Mouse (Mus musculus): Measurements from ENCODE around the gene Gm21958.

Gm21958 gene

DNA sequence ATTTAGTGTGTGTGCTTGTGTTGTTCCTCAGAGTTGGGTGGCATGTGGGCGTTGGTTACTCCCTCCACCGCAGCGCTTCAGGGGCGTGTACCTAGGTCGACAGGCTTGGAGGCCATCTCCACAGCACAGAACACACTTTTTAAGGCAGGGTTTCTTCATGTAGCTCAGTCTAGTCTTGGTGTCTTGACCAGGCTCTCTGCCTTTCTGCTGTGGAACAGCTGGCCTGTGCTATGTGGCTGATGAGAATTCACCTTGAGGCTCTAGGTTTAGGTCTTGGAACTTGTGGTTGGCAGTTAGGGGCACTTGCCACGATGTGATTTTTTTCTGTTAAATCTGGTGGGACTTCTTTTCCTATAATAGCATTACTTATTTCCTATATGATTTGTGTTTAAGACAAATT lies at the start of gene Gm21958:
Gene Gm21958 (minus strand): TSS at position 101 of the 400 bp plus-strand sequence.
- DNase-seq: no peak

DNA sequence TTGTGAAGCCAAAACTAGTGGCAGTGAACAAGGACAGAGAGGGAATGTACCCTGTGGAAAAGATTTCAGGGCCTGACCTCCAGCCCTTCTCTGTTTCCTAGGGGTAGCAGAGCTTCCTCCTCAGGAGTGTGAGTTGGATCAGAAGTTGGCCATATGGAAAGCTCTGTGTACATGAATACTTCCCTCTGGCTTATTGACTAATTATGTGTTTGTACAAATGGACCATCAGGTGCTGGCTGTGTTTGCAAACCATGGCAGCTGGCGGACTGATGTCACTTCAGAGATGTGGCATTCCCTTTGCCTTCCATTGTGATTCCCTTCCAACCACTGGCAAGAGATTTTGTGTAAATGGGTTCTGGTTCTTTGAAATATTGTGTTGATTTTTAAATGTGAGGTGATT lies 47.1 kb upstream of the Gm21958 start:
- no peak for DNase-seq

DNA sequence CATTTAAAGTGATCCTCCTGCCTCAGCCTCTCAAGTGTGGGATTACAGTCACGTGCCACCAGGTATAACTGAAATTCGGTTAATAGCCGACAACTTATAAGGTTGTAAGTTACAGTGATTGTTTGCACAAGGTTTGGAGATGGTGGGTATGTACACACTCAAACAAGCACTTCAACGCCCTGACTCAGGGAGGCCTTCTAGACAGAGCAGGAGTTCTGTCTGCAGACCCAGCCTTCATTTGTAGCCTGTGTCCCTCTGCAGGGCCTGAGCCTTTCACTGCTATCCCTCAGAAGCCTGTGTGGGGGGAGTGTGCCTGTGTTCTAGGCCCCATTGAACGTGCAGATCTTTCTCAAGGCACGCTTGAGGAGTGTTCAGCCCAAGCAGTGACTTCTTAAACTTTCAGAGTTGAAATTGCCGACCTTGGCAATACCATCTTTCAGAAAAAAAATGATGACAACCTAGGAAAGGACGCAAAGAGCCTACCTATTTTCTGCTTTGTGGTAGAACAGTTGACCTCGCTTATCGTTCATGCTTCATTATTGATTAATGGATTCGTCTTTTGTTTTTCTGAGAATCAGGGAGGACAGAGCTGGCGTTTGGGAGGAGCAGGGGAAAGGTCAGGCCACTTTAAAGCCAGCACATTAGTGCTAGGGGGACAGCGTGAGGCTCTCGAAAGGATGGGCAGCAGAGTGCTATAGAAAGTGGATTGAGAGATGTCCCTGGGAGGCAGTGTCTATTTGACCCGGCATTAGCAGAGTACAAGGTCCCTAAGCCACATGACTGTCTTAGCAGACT lies 46.4 kb upstream of the Gm21958 start:
- no peak for DNase-seq

DNA sequence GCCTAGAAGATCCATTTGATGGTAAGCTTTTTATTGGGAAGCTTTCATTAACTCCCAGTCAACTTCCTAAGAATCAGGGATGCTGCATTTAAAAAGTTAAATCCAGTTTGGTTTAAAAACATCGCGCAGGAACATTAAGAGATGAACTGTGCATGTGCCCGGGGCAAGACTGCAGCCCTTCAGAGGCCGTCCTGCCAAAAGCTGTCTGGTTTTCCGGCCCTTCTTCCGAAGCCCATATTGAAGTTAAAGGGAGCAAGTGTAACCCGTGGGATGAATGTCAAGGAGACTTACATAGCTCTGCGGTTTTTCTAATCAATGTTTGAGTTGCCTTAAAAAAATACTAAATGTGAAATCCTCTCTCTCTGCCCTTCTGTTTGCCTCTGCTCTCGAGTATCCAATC lies 45.1 kb upstream of the Gm21958 start:
- DNase-seq: no peak

DNA sequence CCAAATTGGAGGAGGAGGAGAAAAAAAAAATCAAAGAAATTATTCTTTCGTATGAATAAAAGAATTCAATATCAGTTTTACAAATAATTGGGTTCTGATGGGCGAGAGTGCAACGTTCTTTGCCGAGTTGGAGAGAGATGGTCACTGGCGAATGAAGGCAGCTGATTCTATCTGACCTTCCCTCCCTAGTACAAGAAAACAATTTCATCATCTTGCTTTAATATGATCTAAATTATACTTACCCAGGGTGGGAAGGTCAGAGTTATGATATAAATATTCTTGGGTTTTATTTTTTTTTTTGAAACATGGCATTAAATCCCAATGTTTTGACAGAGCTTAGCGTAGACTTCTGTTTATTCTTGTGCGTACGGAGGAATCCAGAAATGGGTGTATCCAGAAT lies 43.3 kb upstream of the Gm21958 start:
- DNase-seq: no peak

DNA sequence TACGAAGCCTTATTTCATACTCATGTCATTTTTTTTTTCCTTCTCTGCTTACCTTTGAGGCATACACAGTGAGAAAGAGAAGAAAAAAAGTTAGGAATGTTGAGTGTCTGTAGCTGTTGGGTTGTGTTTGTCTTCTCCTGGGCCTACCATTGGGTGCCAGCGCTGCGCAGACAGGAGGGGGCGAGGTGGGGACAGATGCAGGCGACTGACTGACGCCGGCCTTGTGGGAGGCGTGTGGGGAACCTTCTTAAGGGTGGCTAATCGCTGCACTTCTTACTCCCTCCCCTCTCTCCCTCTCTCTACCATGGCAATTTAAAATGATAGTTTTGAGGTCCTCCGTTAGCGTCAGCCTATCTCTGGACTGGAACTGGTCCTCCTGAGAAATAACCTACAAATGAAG lies 41.9 kb upstream of the Gm21958 start:
- no peak for DNase-seq

DNA sequence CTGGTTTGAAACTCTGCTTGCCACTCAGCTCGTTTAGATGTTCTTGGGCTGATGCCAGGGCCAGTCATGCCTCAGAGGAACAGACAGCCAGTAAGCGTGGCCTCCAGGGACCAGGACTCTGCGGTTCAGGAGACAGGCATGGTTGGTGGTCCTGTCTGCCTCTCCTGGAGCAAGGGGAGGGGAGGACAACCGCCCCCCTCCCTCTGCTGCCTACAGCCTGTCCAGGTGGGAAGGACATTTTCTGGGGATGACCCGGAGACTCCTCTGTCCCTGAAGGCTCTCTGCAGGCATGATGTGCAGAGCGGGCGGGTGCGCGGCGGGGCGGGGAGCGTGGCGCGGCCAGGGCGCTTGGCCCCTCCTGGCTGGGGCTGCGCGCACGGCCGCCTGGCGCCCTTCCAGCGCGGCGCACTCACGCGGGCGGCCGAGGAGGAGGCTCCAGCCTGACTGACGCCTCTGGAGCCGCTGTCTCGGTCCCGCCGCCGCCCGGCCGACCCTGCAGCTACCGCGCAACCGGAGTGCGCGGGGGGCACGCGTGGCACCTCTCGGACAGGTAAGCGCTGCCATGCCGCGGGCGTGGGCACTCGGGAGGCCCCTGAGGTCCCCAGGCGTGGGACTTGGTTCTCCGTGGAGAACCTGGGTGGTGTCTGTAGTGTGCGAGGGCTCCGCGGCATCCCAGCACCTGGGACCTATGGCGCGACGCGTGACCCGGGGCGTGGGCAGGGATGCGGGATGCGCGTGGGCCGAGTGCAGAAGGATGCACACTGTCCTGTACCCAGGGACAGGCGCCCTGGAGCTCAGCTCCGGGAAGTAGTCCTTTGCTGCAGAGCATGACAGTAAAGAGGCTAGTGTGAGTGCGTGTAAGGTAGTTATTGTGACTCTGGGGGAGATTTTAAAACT lies 41.2 kb upstream of the Gm21958 start, which contains the start of gene Smad9:
Gene Smad9 (plus strand): TSS at position 438 of the 897 bp plus-strand sequence.
- no peak for DNase-seq

DNA sequence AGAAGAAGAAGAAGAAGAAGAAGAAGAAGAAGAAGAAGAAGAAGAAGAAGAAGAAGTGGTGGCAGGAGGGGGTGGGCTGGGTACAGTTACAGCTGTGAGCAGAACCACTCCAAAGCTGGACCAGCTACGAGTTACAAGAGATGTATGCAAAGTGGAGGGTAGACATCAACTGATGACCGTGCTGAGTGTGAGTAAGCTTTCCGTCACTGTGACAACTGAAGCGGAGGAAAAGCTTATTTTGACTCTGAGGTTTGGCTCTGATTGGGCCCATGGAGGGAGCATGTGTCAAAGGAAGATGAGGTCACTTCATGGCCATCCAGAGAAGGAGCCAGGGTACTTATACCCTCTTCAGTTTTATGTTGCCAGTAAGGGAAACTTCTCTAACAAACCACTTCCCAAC lies 39.3 kb upstream of the Gm21958 start:
- DNase-seq: no peak

DNA sequence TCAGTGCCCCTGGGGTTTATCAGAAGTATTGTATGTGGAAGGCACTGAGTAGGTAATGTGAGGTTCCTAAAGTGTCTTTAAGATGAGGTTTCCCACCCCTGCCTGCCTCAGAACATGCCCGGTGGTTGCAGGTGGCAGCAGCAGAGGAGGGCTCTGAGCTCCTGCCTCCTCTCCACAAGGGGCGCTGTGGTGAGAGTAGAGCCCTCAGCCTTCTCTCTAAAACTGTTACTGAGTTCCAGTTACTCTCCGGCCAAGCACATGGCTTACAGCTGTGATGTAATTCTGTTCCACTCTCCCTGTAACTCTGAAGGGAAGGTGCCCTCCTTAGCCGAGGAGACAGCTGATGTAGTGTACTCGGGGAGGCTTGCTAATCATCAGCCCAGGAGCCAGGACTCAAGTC lies 31.6 kb upstream of the Gm21958 start:
- peak in 1 of 2 experiments; percentile 11 for DNase-seq

DNA sequence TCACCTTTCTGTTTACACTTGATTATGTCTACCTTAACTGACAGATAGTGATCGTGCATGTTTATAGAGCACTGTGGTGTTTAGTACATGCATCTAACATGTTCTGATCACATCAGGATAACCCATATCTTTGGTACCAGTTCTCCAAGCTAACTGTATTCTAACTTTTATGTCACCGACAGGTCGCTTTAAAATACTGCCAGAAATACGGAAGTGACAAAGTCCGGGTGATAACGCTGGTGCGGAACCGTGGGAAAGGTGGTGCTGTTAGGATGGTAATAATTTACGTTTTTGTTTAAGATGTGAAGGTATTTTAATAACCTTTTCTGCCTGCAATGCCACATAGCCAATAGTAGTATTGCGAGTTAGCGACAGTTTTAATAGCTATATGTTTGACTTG lies 27.8 kb upstream of the Gm21958 start:
- DNase-seq: no peak

DNA sequence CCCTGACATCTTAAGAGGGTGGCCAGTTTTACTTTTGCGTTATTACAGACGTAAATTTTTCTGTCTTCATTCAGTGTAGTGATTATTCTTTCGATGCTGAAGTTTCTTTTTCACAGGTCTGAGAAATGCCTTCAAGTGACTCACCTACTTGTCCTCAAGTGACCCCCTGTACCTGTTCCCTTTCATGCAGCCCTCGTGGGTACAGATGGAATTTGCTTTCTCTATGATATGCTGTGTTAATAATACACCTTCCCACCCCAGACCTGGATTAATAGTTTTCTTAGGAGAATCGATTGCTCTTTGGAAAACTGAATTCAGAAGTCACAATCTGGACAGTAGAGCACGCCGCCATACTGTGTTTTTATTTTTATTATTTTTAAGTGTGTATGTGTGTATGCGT lies 23.2 kb upstream of the Gm21958 start:
- no peak for DNase-seq

DNA sequence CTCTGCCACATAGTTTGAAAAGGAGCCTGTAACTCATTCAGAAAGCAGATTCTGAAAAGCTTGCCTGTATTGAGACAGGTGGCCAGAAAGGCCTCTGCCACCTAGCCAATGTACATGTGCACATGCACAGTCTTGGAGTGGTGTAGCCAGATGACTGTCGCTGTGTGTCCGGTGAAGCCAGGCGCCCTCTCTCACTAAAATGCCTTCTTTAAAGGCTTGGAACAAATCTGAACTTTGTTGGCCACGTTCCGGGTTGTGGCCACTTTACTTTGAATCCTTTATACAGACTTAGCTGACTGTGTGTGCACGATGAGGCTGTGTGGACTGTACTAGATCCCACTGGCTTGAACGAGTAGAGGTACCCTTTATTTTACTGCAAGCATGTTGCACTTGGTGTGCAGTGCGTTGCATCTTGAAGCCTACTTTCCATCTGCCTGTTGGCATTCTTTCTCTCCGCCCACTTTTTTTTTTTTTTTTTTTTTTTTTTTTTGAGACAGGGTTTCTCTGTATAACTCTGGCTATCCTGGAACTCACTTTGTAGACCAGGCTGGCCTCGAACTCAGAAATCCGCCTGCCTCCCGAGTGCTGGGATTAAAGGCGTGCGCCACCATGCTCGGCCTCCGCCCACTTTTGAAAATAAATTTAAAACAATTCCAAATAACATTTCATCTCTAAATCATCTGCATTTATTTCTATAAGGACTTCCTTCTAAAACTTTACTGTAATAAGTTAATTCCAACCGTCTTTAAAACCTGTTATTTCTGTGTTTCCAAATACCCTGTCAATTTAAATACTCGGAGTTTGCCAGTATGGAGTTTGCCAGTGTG lies 22.2 kb upstream of the Gm21958 start:
- no peak for DNase-seq

DNA sequence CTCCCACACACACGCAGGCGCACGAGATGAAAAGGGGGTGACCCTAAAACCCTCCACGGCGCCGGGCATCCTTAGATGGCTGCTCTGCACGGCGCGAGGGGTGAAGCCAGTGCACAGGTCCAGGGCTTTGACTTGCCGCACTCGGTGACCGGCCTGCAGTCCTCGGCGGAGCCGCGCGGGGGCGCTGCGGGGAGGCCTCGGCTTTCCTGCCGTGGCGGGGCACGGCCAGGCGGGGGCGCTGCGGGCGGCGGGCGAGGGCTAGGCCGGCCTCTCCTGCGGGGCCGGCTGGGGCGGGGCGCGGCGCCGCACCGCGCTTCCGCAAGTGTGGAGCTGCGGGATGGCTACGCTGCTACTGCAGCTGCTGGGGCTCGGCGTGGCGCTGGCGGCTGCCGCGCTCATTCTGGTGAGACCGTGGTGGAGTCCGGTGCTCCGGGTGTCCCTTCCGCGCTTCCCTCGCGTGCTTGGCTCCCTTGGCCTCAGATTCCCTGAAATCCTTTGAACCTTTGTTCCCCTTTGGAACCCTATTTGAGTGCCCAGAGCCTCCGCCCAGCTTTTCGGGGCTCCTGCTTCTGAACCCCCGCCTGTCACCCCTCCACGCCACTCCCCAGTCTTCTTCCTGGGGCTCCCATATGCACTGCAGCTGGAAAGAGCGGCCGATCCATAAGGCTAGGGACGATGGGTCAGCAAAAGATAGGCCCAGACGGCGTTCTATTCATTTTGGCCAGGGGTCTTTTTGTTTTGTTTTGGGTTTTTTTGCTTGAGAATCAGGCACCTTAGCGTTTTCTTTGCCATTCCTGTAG lies 21.3 kb upstream of the Gm21958 start, which contains the start of the genes Exosc8 and Alg5:
Gene Exosc8 (minus strand): TSS at position 147 of the 800 bp plus-strand sequence.
Gene Alg5 (plus strand): TSS at position 293 of the 800 bp plus-strand sequence.
- peak; percentile 83 to 95 for DNase-seq

DNA sequence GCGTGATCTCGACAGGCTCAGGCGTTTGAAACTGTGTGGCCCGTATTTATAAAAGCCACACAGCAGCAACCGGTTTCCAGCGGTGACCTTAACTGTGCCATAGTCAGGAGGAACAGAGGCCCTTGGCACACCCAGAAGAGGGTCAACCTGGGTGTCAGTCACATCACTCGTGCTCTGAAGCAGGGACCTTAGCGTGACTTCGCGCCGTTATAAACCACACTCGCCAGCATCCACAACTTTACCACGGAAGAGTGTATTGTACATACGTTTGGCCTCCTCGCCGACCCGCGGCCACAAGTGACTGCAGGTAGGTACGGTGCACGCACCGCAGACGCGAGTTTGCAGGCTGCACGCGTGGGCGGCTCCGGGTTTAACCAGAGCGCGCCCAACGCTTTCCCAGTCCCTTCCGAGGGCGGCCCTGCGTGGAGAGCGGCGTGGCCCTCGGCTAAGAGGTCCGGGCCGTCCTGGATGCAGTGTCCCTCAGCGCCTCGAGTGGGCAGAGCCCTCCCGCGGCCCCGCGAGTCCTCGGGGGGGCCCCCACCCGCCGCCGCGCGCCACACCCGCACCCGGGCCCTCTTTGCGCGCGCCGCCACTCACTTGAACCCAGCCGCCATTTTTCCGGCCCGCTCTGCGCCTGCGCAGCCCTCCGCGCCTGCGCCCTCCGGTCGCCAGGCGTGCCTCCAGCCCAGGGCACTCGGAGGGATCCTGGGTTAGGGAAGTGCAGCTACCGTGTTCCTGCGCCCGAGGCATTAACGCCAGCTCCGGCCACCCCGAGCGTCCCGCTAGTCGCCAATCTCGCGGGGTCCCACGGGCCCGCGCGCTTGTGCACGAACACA lies 20.5 kb upstream of the Gm21958 start:
- peak; percentile 84 to 91 for DNase-seq

DNA sequence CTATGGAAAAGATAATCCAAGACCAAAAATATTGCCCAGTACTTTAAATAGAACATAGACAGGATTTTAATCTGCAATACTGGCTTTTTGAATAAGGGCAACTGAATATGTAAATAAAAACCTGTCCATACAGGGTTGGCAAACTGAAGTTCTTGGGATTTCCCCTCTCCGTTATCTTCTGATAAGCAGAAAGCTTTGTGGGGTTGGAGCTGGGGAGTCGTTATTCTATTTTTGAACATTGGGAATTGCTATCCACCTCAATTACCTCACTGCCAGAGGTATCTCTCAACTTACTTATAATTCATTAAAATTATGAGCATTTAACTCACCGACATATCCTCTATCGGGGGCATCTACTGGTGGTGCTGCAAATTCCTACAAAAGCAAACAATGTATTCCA lies 18.2 kb upstream of the Gm21958 start:
- DNase-seq: no peak

DNA sequence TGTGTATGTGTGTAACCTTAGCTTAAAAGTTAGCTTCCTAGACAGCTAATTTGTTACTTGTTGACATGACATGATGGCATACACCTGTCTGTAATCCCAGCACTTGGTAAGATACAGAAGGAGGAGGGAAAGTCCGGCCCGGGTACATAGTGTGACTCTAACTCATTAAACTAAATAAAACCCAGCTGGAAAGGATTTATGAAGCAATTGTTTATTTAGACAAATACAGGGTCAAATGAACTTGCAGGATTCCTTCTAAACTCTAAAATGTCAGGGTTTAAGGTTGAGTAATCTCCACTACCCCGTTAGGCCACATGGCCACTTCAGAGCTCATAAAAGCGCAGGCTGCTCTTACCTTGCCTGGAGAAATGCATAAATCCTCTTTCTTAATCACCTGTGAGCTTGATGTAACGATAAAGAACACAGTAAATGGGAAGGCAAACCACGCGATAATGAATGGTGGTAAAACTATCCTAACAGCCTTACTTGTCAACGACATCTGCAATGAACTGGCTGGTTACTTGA lies 17.5 kb upstream of the Gm21958 start:
- no peak for DNase-seq

DNA sequence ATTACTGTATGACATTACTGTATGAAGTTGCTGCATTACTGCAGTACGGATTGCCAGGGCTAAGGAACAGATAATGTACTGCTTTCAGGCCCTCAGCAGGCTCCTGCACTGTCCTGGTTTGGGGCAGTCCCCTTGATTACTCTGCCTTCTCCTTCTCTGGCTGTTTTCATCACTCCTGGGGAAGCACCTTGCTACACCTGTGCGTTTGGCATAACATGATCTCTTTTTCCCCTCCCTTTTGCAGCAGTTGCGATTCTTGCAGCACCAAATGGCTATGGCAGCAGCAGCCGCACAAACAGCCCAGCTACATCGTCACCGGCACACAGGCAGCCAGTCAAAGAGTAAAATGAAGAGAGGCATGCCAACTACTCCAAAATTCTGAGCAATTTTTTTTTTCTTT lies 13.9 kb upstream of the Gm21958 start:
- no peak for DNase-seq

DNA sequence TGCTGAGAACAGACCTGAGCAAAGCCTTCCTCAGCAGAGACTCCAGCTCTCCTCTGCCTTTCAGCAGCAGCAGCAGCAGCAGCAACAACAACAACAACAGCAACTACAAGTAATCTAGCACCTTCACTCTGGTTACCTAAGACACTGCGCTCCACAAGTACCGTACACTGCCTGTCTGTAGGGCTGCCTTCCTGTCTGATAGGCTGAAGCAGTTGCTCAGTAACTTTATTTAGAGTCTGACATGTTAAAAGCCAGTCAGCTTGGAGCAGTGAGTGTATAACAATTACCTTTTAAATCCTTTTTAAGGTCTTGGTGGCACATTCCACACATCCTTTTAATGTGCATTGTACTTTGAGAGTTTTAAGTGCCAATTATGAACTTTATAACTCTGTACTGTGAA lies 13.4 kb upstream of the Gm21958 start:
- DNase-seq: no peak

DNA sequence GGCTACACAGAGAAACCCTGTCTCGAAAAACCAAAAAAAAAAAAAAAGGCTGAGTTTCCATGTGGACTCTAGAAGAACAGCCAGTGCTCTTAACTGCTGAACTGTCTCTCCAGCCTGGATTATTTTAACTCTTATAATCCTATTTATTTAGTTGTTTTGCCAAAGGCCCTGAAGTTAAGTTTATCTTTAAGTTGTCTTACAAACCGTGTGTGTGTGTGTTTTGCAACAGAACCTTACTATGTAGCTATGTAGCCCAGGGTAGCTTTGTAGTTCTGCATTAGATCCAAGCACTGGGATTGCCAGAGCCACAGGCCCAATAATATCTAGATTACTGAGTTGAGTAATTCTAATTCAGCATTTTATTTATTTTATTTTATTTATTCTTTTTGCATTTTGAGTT lies 11.2 kb upstream of the Gm21958 start:
- DNase-seq: no peak

DNA sequence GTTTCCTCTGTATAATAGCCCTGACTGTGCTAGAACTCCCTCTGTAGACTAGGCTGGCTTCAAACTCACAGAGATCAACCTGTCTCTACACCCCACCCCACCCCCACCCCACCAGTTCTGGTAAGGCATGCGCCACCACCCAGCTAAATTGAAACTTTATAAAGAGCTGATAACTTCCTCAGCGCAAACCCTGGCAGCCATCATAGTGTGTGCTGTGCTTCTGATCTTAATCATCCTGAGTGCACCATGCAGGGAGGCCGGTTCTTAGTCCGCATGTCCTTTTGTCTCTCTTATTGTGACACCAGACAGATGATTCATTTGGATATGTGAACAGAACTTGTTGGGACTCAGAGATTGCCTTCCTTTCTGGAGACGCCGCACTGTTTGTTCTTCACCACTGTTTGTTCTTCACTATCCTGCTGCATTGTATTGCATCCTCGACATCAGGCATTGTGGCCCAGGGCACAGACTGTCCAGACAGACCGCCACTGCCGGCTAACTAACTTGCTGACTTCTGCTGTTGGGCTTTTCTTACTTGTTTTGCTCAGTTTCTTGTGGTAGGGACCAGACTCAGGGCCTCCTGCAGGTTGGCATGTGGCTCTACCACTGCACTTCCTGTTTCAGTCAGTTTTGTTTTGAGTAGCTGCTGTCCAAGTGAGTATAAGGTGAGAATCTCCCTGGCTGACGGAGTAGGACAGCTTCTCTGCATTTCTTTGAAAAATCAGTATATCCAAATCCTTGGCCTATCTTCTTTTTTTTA lies 9.8 kb upstream of the Gm21958 start:
- peak in 1 of 2 experiments; percentile 30 for DNase-seq

Data from spleen, adult 18-20 months (tissue).